Mouse (Mus musculus) cerebral cortex, adult 2 months (tissue): ENCODE measurements around the gene Smim1.

Source experiments
- WGBS: fragments of 180-500 bp; shearing (Covaris S2); methylation state at CpG from one replicate; pipeline ENCODE4 v1.1.7; 2018; 5-methylcytosine and 5-hydroxymethylcytosine counted together

The Smim1 gene

GRCm38 (mm10) chr4:154019571-154019970, 6.5 kb downstream of the Smim1 start:
- WGBS = 48% methylated on average over 7 of the region's 7 CpGs

GRCm38 (mm10) chr4:154015476-154015875, 10.6 kb downstream of the Smim1 start:
- 69% methylated on average over 11 of the region's 11 CpGs for WGBS

- under 1% methylated on average over 55 of the region's 55 CpGs for WGBS
Observed at GRCm38 (mm10) chr4:154012132-154012882, 13.7 kb downstream of the Smim1 start.

GRCm38 (mm10) chr4:154011646-154012089, 14.4 kb downstream of the Smim1 start, which contains the start of gene Lrrc47:
TSS of gene Lrrc47 (plus strand) at chr4:154011731.
- WGBS = under 1% methylated on average over 58 of the region's 59 CpGs

GRCm38 (mm10) chr4:154010907-154011645, 15.0 kb downstream of the Smim1 start:
- 28% methylated on average over 13 of the region's 13 CpGs for whole genome bisulfite sequencing

GRCm38 (mm10) chr4:154007759-154008158, 18.3 kb downstream of the Smim1 start:
- WGBS = 53% methylated on average over 4 of the region's 4 CpGs

GRCm38 (mm10) chr4:154006264-154006663, 19.8 kb downstream of the Smim1 start:
- WGBS = 83% methylated on average over 6 of the region's 6 CpGs

- whole genome bisulfite sequencing = 73% methylated on average over 5 of the region's 5 CpGs
Observed at GRCm38 (mm10) chr4:154005488-154005887, 20.5 kb downstream of the Smim1 start.

GRCm38 (mm10) chr4:153993505-153993904, 32.5 kb downstream of the Smim1 start:
- WGBS = 89% methylated on average over 8 of the region's 8 CpGs

- whole genome bisulfite sequencing = 82% methylated on average over 10 of the region's 10 CpGs
Observed at GRCm38 (mm10) chr4:153992715-153993114, 33.3 kb downstream of the Smim1 start.

- 70% methylated on average over 11 of the region's 11 CpGs for whole genome bisulfite sequencing
Observed at GRCm38 (mm10) chr4:153980470-153980869, 45.6 kb downstream of the Smim1 start.

GRCm38 (mm10) chr4:153979243-153979642, 46.8 kb downstream of the Smim1 start:
- 79% methylated on average over 10 of the region's 10 CpGs for WGBS

GRCm38 (mm10) chr4:153975768-153976167, 50.3 kb downstream of the Smim1 start:
- WGBS = 22% methylated on average over 6 of the region's 6 CpGs

- WGBS = under 1% methylated on average over 33 of the region's 33 CpGs
Observed at GRCm38 (mm10) chr4:153975292-153975662, 50.8 kb downstream of the Smim1 start.

GRCm38 (mm10) chr4:153974431-153975291, 51.4 kb downstream of the Smim1 start, which contains the start of the genes Dffb and Cep104:
TSS of gene Dffb (minus strand) at chr4:153975126.
TSS of gene Cep104 (plus strand) at chr4:153975194.
- WGBS = under 1% methylated on average over 68 of the region's 68 CpGs
